Mouse (Mus musculus) c-Kit-positive CD71-positive TER-119-negative erythroid progenitor cells, embryonic 14.5 days (primary cell): ENCODE data around the gene Pex26.

Experiments used
- DNase-seq: peaks from one replicate; pipeline ENCODE4 v3.0.0-alpha.2; 2013; ENCODE audit warnings: low read depth

Pex26 gene

DNA sequence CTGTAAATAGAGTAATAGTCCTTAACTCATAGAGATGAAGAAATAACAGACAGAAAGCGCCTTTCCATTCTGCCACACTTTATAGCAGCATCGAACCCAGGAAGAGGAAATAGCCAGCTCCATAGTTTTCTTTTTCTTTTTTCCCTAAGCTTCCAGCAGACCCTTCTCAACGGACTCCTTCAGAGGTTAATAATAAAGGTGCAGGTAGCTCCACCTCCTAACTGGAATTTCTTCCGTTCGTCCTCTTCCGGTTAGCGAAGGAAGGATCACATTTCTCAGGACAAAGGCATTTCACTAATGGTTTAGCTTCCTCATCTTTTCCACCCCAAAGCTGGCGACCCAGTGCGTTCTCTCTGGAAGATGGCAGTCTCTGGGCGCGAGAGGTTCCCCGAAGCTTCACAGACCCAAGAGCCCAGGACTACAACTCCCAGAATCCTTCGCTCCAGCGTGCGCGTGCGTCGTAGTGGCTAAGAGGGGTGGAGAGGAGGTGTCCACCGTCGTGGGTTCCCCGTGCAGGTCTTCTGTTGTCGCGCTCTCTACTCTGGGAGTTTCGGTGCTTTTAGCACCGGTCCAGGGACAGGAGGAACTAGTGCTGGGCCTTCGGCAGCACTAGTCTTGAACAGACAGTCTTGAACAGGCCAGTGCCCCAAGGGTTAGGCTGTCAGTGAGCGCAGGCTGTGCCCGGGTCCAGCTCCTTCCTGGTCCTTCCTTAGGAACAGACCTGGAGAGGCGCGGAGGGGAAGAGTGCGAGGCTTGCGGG lies at the start of gene Pex26:
Pex26 (plus strand) TSS at position 254 of the 760 bp plus-strand sequence.
- peak; percentile 90 for DNase-seq

DNA sequence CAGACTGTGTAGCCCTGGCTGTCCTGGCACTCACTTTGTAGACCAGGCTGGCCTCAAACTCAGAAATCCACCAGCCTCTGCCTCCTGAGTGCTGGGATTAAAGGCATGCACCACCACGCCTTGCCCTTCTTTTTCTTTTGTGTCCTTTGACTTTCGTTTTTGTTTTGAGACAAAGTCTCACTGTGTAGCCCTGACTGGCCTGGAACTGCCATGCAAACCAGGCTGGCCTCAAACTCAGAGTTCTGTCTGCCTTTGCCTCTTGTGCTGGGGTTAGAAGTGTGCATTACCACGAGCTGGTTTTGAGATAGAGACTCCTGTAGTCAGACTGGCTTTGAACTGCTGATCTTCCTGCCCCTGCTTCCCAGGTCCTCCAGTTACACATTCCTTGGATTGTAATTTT lies 49.2 kb upstream of the Pex26 start:
- DNase-seq: no peak

DNA sequence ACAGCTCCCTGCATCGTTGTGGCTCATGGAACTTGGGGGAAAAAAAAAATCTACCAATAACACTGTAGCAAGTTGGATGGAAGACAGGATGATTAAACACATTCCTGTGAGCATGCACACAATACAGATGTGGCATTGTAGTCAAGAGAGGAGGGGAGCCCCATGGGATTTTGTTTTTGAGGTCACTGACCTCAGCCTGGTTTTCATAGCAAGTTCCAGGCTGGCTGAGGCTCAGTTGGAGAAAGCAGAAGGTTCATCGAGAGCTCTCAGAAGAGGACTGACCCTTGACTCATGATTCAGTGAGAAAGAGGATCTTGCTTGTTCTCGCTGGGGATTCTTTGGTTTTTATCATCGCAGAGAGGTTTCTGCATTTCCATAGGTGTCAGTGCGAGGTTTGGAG lies 48.6 kb upstream of the Pex26 start:
- DNase-seq: no peak

DNA sequence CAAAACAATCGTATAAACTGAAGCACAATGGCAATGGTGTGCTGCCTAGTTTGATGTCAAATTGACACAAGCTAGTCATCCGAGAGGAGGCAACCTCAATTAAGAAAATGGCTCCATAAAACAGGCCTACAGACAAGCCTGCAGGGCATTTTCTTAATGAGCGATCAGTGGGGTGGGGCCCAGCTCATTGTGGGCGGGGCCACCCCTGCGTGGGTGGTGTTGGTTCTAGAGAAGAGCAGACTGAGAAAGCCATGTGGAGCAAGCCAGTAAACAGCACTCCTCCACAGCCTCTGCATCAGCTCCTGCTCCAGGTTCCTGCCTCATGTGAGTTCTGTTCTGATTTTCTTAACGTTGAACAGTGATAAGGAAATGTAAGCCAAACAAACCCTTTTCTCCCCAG lies 46.2 kb upstream of the Pex26 start:
- DNase-seq: peak; percentile 41

DNA sequence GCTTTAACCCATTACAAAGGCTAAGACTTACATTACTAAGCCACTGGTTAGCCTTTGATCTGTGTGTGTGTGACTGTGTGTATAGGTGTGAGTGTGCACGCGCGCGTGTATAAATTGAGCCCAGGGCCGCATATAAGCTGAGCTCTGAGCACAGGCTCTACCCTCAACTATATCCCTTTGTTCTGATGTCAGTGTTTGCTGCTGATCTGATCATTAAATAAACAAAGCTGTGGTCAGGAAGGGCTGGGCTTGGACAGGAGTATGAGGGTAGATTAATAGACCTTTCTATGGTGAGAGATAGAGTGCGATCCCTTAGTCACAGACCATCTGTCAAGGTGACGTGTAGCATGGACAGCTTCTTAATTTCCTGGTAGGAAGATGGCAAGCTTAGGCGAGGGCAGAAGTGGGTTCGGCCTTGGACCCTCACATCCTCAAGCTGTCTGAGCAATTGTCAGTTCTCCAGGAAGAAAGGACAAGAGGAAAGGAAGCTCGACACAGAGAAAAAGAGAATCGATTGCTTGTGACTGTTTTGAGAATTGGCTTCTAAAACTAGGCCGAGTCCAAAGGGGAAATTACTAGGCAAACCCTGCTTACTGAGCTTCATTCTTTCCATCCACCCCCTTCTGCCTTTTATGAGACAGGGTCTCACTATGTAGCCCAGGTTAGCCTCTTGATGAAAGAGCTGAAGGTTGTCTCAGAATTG lies 45.0 kb upstream of the Pex26 start:
- no peak for DNase-seq

DNA sequence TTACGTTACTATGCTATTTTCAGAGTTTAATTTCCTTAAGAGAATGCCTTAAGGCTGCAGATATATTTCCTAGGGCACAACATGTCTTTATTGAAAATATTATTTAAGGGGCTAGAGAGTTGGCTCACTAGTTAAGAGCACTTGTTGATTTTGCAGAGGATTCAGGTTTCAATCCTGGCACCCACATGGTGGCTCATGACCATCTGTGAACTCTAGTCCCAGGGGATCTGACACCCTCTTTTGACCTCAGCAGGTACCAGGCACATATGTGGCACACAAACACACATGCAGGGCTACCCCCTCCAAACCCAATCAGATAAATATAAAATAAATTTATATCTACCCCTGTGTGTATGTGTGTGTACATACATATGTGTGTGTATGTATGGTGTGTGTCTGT lies 44.2 kb upstream of the Pex26 start:
- DNase-seq: no peak

DNA sequence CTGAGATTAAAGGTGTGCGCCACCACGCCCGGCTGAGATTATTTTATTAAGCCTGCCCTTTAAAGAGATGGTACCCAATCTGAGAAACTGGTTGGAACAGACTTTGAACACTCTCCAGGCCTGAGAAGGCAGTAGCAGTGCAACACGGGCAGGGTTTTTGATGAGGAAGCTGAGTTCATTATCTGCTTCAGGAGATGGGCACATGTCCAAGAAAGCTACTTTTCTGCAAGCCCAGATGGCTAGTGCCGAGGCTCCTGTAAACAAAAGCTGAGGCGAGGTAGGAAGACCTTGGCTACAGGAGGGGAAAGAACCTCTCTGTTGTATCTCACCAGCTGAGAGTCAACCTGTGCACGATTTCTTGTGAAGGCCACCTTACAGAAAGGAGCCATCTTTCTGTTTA lies 41.2 kb upstream of the Pex26 start:
- no peak for DNase-seq

DNA sequence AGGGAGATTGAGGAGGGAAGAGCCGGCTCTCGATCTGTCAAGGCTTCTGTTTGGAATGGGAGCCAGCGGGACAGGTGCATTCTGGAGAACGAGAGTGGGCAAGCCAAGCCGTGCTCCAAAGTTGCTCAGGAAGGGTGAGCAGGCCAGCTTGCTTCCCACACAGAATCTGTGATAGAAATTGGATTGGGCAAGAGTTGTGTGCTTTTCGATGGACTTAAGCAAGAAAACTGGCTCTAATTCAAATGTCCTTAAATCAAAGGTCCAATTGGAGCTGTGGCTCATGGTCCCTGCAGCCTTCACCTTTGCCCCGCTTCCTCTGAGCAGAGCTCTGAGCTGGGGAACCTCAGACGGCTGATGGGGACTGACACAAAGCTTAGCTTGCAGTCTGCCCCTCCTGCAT lies 40.0 kb upstream of the Pex26 start:
- no peak for DNase-seq

DNA sequence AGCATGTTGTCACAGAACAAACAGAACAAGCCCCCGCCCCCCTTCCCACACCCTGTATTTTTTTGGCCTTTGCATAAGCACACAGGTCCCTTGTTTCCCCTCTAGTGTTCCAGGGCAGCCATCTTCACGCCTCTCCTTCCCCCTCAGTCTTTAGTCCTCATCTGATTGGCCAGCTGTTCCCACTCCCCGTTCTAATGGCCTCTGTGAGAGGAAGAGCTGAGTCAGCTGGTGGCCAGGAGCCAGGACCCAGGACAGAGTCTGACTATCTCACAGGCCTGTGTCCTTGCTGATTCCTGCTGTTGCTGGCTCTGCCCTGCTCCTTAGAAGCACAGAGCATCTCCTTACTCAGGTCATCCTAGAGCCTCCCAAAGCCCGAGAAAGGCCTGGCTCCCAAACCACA lies 39.4 kb upstream of the Pex26 start:
- DNase-seq: no peak

DNA sequence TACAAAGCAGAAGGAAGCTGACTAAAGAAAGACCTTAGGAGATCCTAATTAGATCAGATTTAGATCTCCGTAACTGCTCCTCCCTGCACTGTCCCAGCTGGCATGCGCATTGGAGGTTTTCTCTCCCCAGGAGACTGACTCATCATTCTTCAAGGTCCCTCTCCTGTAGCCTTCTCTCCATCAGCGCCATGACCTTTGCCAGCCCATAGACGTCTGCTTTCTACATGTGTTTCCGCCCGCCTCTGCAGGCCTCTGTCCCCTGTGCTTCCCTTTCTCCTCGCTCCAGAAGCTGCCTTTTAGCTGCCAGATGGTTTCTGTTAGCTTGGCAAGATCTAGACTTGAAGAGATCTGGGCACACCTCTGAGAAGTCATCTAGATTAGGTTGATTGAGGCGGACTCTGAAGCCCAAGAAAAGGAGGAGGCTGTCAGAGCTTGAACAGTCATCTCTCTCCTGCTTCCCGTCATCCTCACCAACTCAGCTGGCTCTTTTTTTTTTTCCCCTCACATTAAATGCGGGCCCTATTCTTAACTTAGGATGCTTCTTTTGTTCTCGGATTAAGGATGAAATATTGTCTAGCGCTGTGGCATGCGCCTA lies 38.4 kb upstream of the Pex26 start:
- DNase-seq: no peak

DNA sequence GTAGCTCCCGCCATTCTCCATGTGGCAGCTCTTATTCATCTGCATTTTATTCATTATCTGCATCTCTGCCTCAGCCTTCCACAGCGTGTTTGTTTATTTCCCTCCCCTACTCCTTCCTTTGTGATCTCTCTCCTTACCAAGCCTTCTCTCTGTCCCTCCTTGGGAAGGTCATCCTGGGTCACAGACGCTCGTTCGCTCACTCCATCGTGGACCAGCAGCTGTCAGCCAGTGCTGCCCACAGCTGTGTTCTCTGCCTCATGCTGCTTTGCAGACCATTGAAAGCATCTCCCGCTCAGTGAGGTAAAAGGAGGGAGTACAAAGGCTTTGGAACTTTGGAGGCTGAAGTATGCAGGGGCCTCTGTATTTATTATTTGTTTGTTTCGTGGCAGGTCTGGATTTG lies 37.6 kb upstream of the Pex26 start:
- DNase-seq: no peak

DNA sequence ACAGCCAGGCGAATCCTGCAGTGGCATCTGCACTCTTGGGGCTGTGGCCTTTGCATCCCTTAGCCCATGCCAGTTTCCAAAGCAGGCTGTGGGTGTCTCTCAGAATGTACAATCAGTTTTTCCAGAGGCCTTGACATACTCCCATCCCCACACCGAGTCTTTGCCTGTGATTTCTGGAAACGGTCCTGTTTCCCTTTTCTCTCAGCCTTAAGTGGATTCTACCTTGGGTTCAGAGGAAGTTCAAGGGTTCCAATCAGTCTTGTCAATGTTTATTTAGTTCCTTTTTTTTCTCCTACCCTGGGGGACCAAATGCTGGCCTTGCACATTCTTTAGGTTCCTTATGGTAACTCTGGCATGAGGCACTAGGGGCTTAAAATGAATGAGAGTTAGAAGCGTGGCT lies 36.7 kb upstream of the Pex26 start:
- no peak for DNase-seq

DNA sequence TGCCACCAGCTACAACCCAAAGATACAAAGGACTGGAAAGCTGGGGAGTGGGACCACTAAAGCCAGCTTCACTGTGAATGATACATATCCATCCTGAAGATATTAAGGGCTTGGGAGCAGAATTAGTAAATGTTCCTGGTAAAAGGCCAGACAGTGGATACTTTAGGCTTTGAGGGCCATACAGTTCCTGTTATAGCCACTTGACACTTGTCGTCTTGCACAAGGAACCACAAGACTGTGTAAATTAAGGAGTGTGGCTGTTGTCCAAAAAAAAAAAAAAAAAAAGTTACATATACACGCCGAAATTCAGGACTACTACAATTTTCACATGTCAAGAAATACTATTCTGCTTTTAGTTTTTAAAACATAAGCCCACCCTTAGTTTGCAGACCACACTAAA lies 35.1 kb upstream of the Pex26 start:
- no peak for DNase-seq

DNA sequence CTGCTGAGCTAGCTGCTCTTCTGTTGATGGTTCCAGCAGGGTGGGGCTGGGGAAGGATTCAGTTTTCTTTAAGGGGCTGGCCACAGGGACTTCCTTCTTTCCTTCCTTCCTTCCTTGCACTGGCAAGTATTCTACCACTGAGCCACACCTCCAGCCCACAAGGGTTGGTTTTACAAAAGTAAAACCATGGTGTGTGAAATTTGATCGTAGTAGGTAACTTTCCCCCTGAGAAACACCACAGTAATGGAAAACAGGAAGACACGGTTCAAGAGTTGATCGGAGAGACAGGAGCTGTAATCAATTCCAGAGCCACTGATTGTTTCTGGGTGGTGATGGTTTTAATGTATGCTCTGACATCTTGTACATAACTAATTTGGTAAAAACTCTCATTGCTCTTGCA lies 34.0 kb upstream of the Pex26 start:
- no peak for DNase-seq

DNA sequence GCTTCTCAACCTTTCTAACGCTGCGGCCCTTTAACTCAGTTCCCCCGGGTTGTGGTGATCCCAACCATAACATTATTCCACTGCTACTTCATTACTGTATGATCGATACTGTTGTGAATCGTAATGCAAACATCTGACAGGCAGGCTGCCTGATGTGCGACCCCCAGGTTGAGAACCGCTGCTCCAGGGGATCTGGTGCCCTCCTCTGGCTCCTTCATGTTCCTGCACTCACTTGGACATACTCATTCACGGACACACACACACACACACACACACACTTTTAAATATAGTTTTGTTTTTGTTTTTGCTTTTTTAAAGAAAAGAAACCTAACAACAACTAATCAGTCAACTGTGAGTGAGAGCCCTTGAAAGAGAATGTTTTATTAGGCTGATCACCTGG lies 33.3 kb upstream of the Pex26 start:
- DNase-seq: no peak

DNA sequence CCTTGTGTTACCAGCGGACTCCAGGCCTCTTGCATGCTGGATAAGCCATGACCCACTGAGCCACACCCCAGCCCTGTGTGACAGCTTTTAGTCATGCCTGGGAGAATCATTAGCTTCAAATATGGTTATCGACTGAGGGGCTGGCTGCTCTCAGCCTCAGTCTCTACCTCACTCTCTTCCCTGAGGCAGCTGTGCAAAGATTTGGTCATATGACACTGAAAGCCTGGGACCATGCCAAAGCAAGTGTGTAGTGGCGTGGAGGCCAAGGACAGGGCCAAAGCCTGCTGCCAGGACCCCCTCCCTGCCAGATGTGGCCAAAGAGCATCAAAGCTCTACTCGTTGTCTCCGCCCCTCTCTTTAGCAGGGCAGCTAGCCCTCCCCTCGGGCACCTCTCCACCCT lies 31.7 kb upstream of the Pex26 start:
- no peak for DNase-seq

DNA sequence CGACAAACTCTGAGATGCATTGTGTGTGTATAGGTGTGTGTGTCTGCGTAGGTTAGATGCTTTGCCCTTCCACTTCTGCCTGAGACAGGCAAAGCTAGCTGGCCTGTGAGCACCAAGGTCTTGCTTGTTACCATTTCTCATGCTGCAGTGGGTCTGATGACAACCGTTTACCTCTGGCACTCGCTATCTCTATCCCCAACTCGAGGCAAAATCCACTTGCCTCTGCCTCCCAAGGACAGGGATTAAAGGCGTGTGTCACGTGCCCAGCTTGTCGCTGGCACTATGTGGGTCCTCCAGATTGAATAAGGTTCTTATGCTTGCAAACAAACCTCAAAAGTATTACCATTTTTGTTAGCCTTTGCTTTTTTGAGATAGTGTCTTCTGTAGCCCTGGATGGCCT lies 30.3 kb upstream of the Pex26 start:
- no peak for DNase-seq

DNA sequence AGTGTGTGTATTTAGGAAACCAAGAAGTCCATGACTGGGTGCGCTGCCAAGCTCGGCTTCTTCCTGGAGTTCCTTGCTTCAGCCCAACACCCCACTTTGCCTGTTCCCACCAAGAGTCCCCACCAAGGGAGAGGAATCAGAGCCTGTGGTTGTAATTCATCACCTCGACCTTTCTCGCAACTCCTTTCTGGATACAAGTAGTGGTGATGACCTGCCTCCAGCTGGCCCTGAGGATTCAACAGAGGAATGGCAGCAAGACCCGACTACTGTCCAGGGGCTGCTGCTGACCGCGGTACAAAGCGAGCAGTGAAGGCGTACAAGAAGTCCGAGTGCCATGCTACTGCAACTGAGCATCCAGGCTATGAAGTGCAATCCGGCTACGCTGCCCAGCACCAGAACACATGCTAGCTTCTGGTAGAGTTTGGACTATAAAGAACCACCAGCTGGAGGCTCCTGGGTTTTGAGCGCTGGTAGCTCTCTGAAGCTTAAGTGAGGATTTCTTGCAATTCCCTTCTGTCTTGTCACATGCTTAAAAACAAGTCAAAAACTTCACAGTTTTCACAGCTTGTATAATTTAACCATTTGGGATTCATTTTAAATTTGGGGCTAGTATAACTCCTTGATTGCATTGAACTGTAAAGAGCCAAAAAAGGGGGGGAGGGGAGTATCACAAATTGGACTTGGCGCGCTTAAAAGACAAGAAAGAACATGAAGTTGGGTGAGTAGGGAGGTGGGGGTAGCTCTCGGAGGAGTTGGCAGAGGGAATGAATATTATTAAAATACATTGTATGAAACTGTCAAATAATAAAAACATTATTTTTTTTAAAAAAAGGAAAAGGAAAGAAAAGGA lies 28.8 kb upstream of the Pex26 start:
- no peak for DNase-seq

DNA sequence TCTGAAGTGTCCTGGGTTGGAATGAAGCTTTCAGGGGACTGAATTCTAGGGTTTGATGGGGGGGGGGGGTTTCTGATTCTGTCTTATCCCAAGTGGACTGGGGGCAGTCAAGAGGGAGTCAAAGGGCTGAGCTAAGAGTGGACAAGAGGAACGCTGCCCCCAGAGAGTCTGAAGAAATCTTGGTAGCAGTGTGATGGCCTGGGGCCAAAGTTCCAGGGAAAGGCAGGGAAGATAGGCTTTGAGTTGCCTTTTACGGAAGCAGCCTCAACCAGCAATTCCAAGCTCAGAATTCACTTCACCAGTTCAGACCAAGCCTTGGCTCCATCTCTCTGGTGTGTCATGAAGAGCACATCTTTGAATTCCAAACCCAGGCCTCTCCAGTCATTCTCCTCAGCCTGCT lies 27.4 kb upstream of the Pex26 start:
- no peak for DNase-seq

DNA sequence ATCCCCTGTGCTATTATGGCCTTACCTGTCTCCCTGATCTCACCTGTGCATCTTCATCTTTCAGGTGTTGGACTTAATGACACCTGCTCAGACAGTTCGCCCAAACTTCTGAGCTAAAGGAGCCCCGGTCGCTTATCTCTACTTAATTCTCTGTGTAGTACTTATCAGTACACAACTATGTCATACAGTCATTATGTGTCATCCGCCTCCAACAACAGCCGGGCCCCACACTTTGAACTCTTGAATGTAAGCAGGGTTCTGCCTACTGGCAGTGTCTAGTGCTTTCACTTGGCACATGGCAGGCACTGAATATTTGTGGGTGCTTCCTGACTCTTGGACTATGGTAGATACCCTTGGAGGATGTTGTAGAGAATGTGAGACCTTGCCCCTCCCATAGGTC lies 23.9 kb upstream of the Pex26 start:
- no peak for DNase-seq

DNA sequence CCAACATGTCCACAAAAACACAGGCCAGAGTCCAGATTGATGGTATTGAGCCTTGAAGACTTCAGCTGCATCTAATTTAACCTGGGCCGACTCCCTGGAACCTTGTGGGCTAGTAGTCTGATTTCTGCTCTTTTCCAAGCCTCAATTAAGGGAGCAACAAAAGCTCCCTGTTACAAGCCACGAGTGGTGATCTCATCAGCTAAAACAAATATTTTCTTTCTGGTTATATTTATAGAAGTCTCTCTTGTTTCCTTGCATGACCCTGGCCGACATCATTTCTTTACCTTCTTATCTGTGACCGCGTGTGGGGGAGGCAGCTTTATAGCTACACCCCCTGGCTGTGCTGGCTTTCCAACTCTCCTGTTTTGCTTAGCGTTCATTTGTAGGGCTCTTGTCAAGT lies 23.3 kb upstream of the Pex26 start:
- DNase-seq: no peak

DNA sequence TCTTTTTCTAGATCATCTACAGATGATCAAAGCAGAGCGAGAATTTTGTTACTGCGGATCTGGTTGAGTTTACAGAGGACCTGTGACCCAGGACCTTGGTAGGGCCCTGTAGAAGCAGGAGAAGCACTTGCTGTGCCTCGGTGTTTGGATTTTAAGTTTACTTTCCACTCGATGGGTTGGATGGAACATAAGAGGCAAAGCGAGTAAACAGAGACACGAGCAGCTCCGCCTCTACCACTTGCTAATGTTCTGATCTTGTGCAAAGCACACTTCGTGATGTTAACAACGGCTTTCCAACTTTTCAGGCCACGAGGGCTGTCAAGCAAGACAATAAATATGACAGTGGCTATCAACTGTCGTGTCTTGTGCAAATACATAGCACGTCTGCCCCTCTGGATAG lies 20.9 kb upstream of the Pex26 start:
- DNase-seq: no peak

DNA sequence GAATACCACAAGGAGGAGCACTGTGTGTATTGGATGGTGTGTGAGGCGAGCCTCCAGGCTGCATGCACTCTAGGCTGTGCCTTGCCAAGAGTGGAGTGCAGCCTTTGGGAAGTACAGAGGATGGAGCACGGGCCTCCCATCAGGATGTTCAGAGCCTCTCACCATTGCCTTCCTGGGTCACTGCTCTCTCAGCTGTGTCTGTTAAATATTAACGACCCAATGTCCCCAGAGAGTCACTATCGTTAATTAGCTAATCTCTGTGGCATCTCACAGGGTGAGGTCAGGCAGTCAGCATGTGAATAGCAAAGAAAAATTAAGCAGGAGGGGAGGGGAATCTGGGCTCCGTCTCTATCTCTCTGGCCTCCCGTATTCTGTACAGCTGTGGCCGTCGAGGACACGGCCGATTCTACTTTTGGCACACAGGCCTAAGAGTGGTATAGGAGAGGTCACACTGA lies 17.3 kb upstream of the Pex26 start:
- DNase-seq: no peak
